Comparison of ENCODE assay signal across 8 mouse cellular contexts in genomic region chr13:28957765-28958164, GRCm38 (mm10). TPM values are rescaled to one million over a fixed set of nuclear protein-coding genes. Genes with fewer than 3 reads are reported as not detected.
DNase-seq lines count a peak whose midpoint lies in the region; ATAC-seq and TF ChIP-seq lines count a peak whose summit lies in the region.

No protein-coding gene starts in this region.

- peak overlapping the region; percentile 90 for H3K4me2 ChIP-seq in hindbrain, embryonic 12.5 days (replicated peaks)

- WGBS in hindbrain, embryonic 12.5 days, result 4% methylated on average over 16 of the region's 16 CpGs
- 3% methylated on average over 16 of the region's 16 CpGs for WGBS in macrophage (ENCODE audit: missing documents)

- no peak for TF ChIP-seq CTCF in Patski (IDR thresholded peaks at IDR 0.05)

- peak overlapping the region; percentile 50 for H3K4me3 ChIP-seq in hindbrain, embryonic 12.5 days
- peak overlapping the region; percentile 36 for H3K4me3 ChIP-seq in macrophage (ENCODE audit: inconsistent target)

- in situ Hi-C loops in Patski (cut with MboI; ENCODE audit: low pct_unique_long_range_greater_than_20kb), result loop anchor here (5.0 kb wide), 3 partner anchors 410 to 880 kb away; no protein-coding TSS in a partner anchor

- H3K27me3 ChIP-seq in Patski, result no peaks in the 10 kb centered on the region
- no peaks in the 10 kb centered on the region for H3K27me3 ChIP-seq in hindbrain, embryonic 12.5 days

- 0 out of 2 replicates have a peak, but pooled peaks cover 3% of the 10 kb centered on the region for H3K9me3 ChIP-seq in hindbrain, embryonic 12.5 days (replicated peaks)

- H3K36me3 ChIP-seq in hindbrain, embryonic 12.5 days, result no peaks in the 10 kb centered on the region
- no peaks in the 10 kb centered on the region for H3K36me3 ChIP-seq in macrophage (ENCODE audit: inconsistent target)

- H3K9ac ChIP-seq in hindbrain, embryonic 12.5 days, result peak overlapping the region; percentile 71

- POLR2A ChIA-PET in Patski (lab: Charles Lee), result interaction anchor here (0.8 to 0.9 kb wide), 2 partner anchors 546 to 642 kb away, joined by 3 read pairs; no protein-coding TSS in a partner anchor

- CTCF ChIA-PET in Patski (lab: Charles Lee), result interaction anchor here (0.6 to 2.4 kb wide), 9 partner anchors 189 to 889 kb away, joined by 3 to 15 read pairs (median 3); no protein-coding TSS in a partner anchor

- no peak for DNase-seq in Patski (ENCODE audit: low read depth, low spot score)
- peak; percentile 93 for DNase-seq in cerebellum, adult 9-11 months
- DNase-seq in frontal cortex, postnatal 10 days (ENCODE audit: low spot score in 2 of 2), result peak; percentile 88 to 96
- DNase-seq in left cerebral cortex, adult 18-20 months (ENCODE audit: low spot score in 2 of 2), result peak; percentile 95 to 99
- DNase-seq in right cerebral cortex, adult 18-20 months, result peak; percentile 96
- DNase-seq in urinary bladder, adult 2 months (ENCODE audit: low spot score), result peak; percentile 91

- ATAC-seq in Patski, result peak; percentile 36
- peak; percentile 50 for ATAC-seq in hindbrain, embryonic 12.5 days (ENCODE audit: low FRiP score)

- H3K27ac ChIP-seq in hindbrain, embryonic 12.5 days, result peak overlapping the region; percentile 95
- no peak overlapping the region for H3K27ac ChIP-seq in macrophage

- no peaks in the 10 kb centered on the region for H3K79me2 ChIP-seq in macrophage (ENCODE audit: inconsistent target)

- peaks cover 15% of the 10 kb centered on the region for H3K4me1 ChIP-seq in hindbrain, embryonic 12.5 days

RNA-seq across cellular contexts. Expression of gene Sox4, which starts 4.3 kb away (rescaled TPM):
- 73.4 TPM for polyA plus RNA-seq in Patski (2021)
- polyA plus RNA-seq in hindbrain, embryonic 12.5 days (2016; fragmentation: Nextera tagmentation; extraction: Ambion mirVana), result 255 and 291 TPM in 2 replicates
- 10 to 100 TPM; 13.7 to 15.5 TPM for total RNA-seq in left cerebral cortex, adult 18-20 months (2021)
- 10 to 100 TPM in 1 of 26 experiments, 1 to 10 TPM in 2, under 1 TPM in 12, not detected in 11; 0.13 to 11.6 (median 0.26) TPM for total RNA-seq in macrophage (2018; cell fraction: chromatin; rRNA removed)
- total RNA-seq in macrophage (2018; cell fraction: cytosol; rRNA removed), result 1 to 10 TPM in 11 of 26 experiments, under 1 TPM in 15; 0.11 to 3.5 (median 0.52) TPM
- total RNA-seq in macrophage (2018; cell fraction: nucleus; rRNA removed), result 1 to 10 TPM in 5 of 26 experiments, under 1 TPM in 19, not detected in 2; 0.06 to 3.1 (median 0.56) TPM
- polyA plus RNA-seq in macrophage (2018), result 0.73 to 3.1 TPM (median 2.3 TPM) in 3 replicates
- polyA plus RNA-seq in urinary bladder, adult 2 months (2012; rRNA removed), result 19.1 and 19.8 TPM in 2 replicates
